Mouse (Mus musculus) embryonic facial prominence, embryonic 11.5 days (tissue): ENCODE data around the gene Rimbp2. TPM values are rescaled to one million over a fixed set of nuclear protein-coding genes. Genes with fewer than 3 reads are reported as not detected.
"Not testable (repeated sequence)": the region's sequence is repeated elsewhere in the genome, so short reads cannot be mapped to it uniquely, and the experiment has no call there.

Source experiments
- ATAC-seq: fragments of 200-750 bp; cut with Nextera tagmentation; replicated peaks from 2 replicates; pipeline ENCODE4 v1.8.0; 2017; ENCODE audit warnings: low read depth; ENCODE audit not compliant: insufficient number of reproducible peaks, low FRiP score, low TSS enrichment
- DNase-seq: peaks from one replicate; pipeline ENCODE4 v3.0.0-alpha.2; 2015; ENCODE audit warnings: low spot score
- H3K27ac ChIP-seq: fragments of 300-500 bp; sonication (generic); replicated peaks from 2 replicates; pipeline ENCODE4 v1.5.1; 2014; ENCODE audit warnings: mild to moderate bottlenecking, low read depth, low read length, control low read depth
- H3K27me3 ChIP-seq: fragments of 300-500 bp; sonication (generic); 2 replicates; pipeline ENCODE4 v1.6.1; 2014; ENCODE audit warnings: mild to moderate bottlenecking, low read length, moderate library complexity, mixed read lengths; ENCODE audit not compliant: control insufficient read depth, insufficient read depth
- H3K36me3 ChIP-seq: fragments of 300-500 bp; sonication (generic); replicated peaks from 2 replicates; pipeline ENCODE4 v1.6.1; 2014; ENCODE audit warnings: low read depth, mild to moderate bottlenecking, low read length, moderate library complexity, mixed read lengths; ENCODE audit not compliant: control insufficient read depth, insufficient read depth
- H3K4me1 ChIP-seq: fragments of 300-500 bp; sonication (generic); 2 replicates; pipeline ENCODE4 v1.6.1; 2014; ENCODE audit warnings: low read length, mixed read lengths; ENCODE audit not compliant: control insufficient read depth, insufficient read depth
- H3K4me2 ChIP-seq: fragments of 300-500 bp; sonication (generic); 2 replicates; pipeline ENCODE4 v1.6.1; 2014; ENCODE audit warnings: low read depth, mild to moderate bottlenecking, control low read depth, low read length, moderate library complexity
- H3K4me3 ChIP-seq: fragments of 300-500 bp; sonication (generic); 2 replicates; pipeline ENCODE4 v1.5.1; 2014; ENCODE audit warnings: low read depth, low read length, control low read depth
- H3K9ac ChIP-seq: fragments of 300-500 bp; sonication (generic); replicated peaks from 2 replicates; pipeline ENCODE4 v1.6.1; 2014; ENCODE audit warnings: mild to moderate bottlenecking, control low read depth, low read length
- H3K9me3 ChIP-seq: fragments of 300-500 bp; sonication (generic); replicated peaks from 2 replicates; pipeline ENCODE4 v1.6.1; 2016; ENCODE audit warnings: mild to moderate bottlenecking, low read length, inconsistent platforms, mixed read lengths; ENCODE audit not compliant: control insufficient read depth
- WGBS: fragments of 180-500 bp; shearing (Covaris S2); extraction: QIAGEN DNeasy Blood & Tissue Kit; methylation state at CpG from one replicate; pipeline ENCODE4 v1.1.7; 2014; 5-methylcytosine and 5-hydroxymethylcytosine counted together
- polyA plus RNA-seq: library from polyadenylated mRNA; unstranded; fragments of >200 nt; fragmentation: Nextera tagmentation; extraction: Ambion mirVana; gene quantifications from 2 replicates; pipeline ENCODE4 v1.2.1, GENCODE M21; 2014

Rimbp2 gene
- polyA plus RNA-seq, 1 experiment from 2014 or later, result 0.69 TPM

- no peaks in the 10 kb centered on the region for H3K9me3 ChIP-seq
- no peaks in the 10 kb centered on the region for H3K4me1 ChIP-seq
- H3K27ac ChIP-seq, result no peak overlapping the region
- DNase-seq, result no peak
- H3K4me3 ChIP-seq, result no peak overlapping the region
- H3K36me3 ChIP-seq, result no peaks in the 10 kb centered on the region
- no peak for ATAC-seq
- H3K27me3 ChIP-seq, result no peaks in the 10 kb centered on the region; the same call in 1 of the 2 replicates
- H3K4me2 ChIP-seq, result no peak overlapping the region
- WGBS, result 74% methylated on average over 22 of the region's 22 CpGs
- H3K9ac ChIP-seq, result no peak overlapping the region
These were observed 217.4 kb downstream of the Rimbp2 start for GRCm38 (mm10) chr5:128735921-128736320.

- Histone ChIP-seq H3K36me3 (no peaks in the 10 kb centered on the region), H3K27ac (no peak overlapping the region), H3K9ac (no peak overlapping the region), H3K9me3 (no peaks in the 10 kb centered on the region), H3K4me2 (no peak overlapping the region), H3K27me3 (no peaks in the 10 kb centered on the region), H3K4me1 (no peaks in the 10 kb centered on the region), H3K4me3 (no peak overlapping the region)
- peak; percentile 83 for DNase-seq
- ATAC-seq, result no peak
- 5% methylated on average over 6 of the region's 6 CpGs for WGBS
These were observed 219.3 kb downstream of the Rimbp2 start for GRCm38 (mm10) chr5:128733955-128734354.

GRCm38 (mm10) chr5:128732416-128733014 lies 220.8 kb downstream of the Rimbp2 start:
- Histone ChIP-seq H3K4me2 (no peak overlapping the region), H3K27me3 (no peaks in the 10 kb centered on the region), H3K9me3 (no peaks in the 10 kb centered on the region), H3K36me3 (no peaks in the 10 kb centered on the region), H3K4me3 (no peak overlapping the region), H3K4me1 (no peaks in the 10 kb centered on the region), H3K9ac (no peak overlapping the region), H3K27ac (no peak overlapping the region)
- WGBS, result 69% methylated on average over 11 of the region's 11 CpGs
- peak; percentile 28 for DNase-seq
- ATAC-seq, result no peak

GRCm38 (mm10) chr5:128730634-128731033 lies 222.7 kb downstream of the Rimbp2 start:
- Histone ChIP-seq H3K4me2 (no peak overlapping the region), H3K27me3 (no peaks in the 10 kb centered on the region), H3K27ac (no peak overlapping the region), H3K4me1 (no peaks in the 10 kb centered on the region), H3K9me3 (no peaks in the 10 kb centered on the region), H3K4me3 (no peak overlapping the region), H3K9ac (no peak overlapping the region), H3K36me3 (no peaks in the 10 kb centered on the region)
- ATAC-seq, result no peak
- 37% methylated on average over 5 of the region's 5 CpGs for WGBS
- peak; percentile 61 for DNase-seq

GRCm38 (mm10) chr5:128729341-128729740 lies 223.9 kb downstream of the Rimbp2 start:
- H3K36me3 ChIP-seq, result no peaks in the 10 kb centered on the region
- H3K9ac ChIP-seq, result no peak overlapping the region
- no peaks in the 10 kb centered on the region for H3K27me3 ChIP-seq
- H3K4me1 ChIP-seq, result no peaks in the 10 kb centered on the region
- ATAC-seq, result no peak
- no peak overlapping the region for H3K4me2 ChIP-seq
- WGBS, result 72% methylated on average over 5 of the region's 5 CpGs
- no peaks in the 10 kb centered on the region for H3K9me3 ChIP-seq
- no peak overlapping the region for H3K4me3 ChIP-seq
- H3K27ac ChIP-seq, result no peak overlapping the region
- DNase-seq, result peak; percentile 54

GRCm38 (mm10) chr5:128720461-128720860 lies 232.8 kb downstream of the Rimbp2 start:
- H3K27me3 ChIP-seq, H3K9me3 ChIP-seq, H3K4me3 ChIP-seq, H3K36me3 ChIP-seq, H3K4me2 ChIP-seq, H3K27ac ChIP-seq, H3K9ac ChIP-seq, DNase-seq, ATAC-seq, H3K4me1 ChIP-seq: not testable (repeated sequence)
- WGBS, result 92% methylated on average over 11 of the region's 11 CpGs

- H3K4me2 ChIP-seq, result no peak overlapping the region
- H3K4me1 ChIP-seq, result no peaks in the 10 kb centered on the region
- DNase-seq (no peak), ATAC-seq (no peak)
- WGBS, result 74% methylated on average over 16 of the region's 16 CpGs
- H3K4me3 ChIP-seq, result no peak overlapping the region
- H3K9me3 ChIP-seq, result no peaks in the 10 kb centered on the region
- no peak overlapping the region for H3K27ac ChIP-seq
- H3K9ac ChIP-seq, result no peak overlapping the region
- no peaks in the 10 kb centered on the region for H3K36me3 ChIP-seq
- no peaks in the 10 kb centered on the region for H3K27me3 ChIP-seq
These were observed 238.1 kb downstream of the Rimbp2 start for GRCm38 (mm10) chr5:128715171-128715570.

GRCm38 (mm10) chr5:128711847-128712246 lies 241.4 kb downstream of the Rimbp2 start:
- Histone ChIP-seq H3K4me2 (no peak overlapping the region), H3K4me3 (no peak overlapping the region), H3K27me3 (no peaks in the 10 kb centered on the region), H3K9ac (no peak overlapping the region), H3K36me3 (no peaks in the 10 kb centered on the region), H3K4me1 (no peaks in the 10 kb centered on the region), H3K27ac (no peak overlapping the region), H3K9me3 (no peaks in the 10 kb centered on the region)
- DNase-seq (peak; percentile 48), ATAC-seq (no peak)
- 84% methylated on average over 6 of the region's 6 CpGs for WGBS
